Mouse (Mus musculus) heart, embryonic 15.5 days (tissue): Measurements from ENCODE around the gene Pnrc1. TPM values are rescaled to one million over a fixed set of nuclear protein-coding genes. Genes with fewer than 3 reads are reported as not detected.
"Not testable (repeated sequence)": the region's sequence is repeated elsewhere in the genome, so short reads cannot be mapped to it uniquely, and the experiment has no call there.

Source experiments
- ATAC-seq: fragments of 200-750 bp; cut with Nextera tagmentation; replicated peaks from 2 replicates; pipeline ENCODE4 v1.8.0; 2017; ENCODE audit warnings: low read depth, moderate TSS enrichment; ENCODE audit not compliant: insufficient number of reproducible peaks, insufficient read depth, low FRiP score
- H3K27ac ChIP-seq: fragments of 300-500 bp; sonication (generic); 2 replicates; pipeline ENCODE4 v1.5.1; 2015; ENCODE audit warnings: mild to moderate bottlenecking, inconsistent platforms
- H3K27me3 ChIP-seq: fragments of 300-500 bp; sonication (generic); 2 replicates; pipeline ENCODE4 v1.6.1; 2015; ENCODE audit warnings: inconsistent platforms
- H3K36me3 ChIP-seq: fragments of 300-500 bp; sonication (generic); 2 replicates; pipeline ENCODE4 v1.6.1; 2015; ENCODE audit warnings: mild to moderate bottlenecking, inconsistent platforms
- H3K4me1 ChIP-seq: fragments of 300-500 bp; sonication (generic); replicated peaks from 2 replicates; pipeline ENCODE4 v1.6.1; 2015; ENCODE audit warnings: inconsistent platforms
- H3K4me2 ChIP-seq: fragments of 300-500 bp; sonication (generic); 2 replicates; pipeline ENCODE4 v1.6.1; 2015; ENCODE audit warnings: inconsistent platforms, mild to moderate bottlenecking, moderate library complexity
- H3K4me3 ChIP-seq: fragments of 300-500 bp; sonication (generic); 2 replicates; pipeline ENCODE4 v1.5.1; 2015; ENCODE audit warnings: mild to moderate bottlenecking, inconsistent platforms
- H3K9ac ChIP-seq: fragments of 300-500 bp; sonication (generic); 2 replicates; pipeline ENCODE4 v1.6.1; 2015; ENCODE audit warnings: mild to moderate bottlenecking, inconsistent platforms
- H3K9me3 ChIP-seq: fragments of 300-500 bp; sonication (generic); replicated peaks from 2 replicates; pipeline ENCODE4 v1.6.1; 2016; ENCODE audit warnings: inconsistent platforms
- WGBS: fragments of 180-500 bp; shearing (Covaris S2); methylation state at CpG from one replicate; pipeline ENCODE4 v1.1.7; 2015; ENCODE audit warnings: mixed read lengths; 5-methylcytosine and 5-hydroxymethylcytosine counted together
- polyA plus RNA-seq: library from polyadenylated mRNA; unstranded; fragments of >200 nt; fragmentation: Nextera tagmentation; extraction: Ambion mirVana; gene quantifications from 2 replicates; pipeline ENCODE4 v1.2.1, GENCODE M21; 2015

The Pnrc1 gene
- polyA plus RNA-seq = 82.4 and 84.1 TPM in 2 replicates

DNA sequence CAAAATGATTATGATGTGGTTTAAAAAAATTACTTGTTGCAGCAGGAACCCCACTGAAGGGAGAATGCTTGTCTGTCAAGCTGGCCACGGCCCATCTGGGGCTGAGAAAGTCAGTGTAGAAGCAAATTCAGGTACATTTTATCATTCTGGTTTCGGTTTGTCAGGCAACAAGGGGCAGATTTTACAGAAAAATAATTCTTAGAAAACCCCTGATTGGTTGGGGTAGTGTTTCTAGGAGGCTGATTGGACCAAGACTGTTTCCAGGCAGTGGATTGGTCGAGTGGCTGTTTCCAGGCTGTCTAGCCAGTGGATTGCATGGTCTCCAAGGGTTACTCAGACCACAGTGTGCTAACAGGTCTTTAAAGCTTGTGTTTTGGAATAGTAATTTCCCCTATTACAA lies at the start of gene Pnrc1:
Gene Pnrc1, minus strand, starts transcription at position 162 of the 400 bp plus-strand sequence.
- Histone ChIP-seq H3K27ac (no peak within 1 kb of the TSS), H3K4me3 (peak within 1 kb of the TSS; percentile 25), H3K9me3 (no peaks in the 10 kb centered on the region), H3K9ac (no peak within 1 kb of the TSS), H3K27me3 (0 out of 2 replicates have a peak, but pooled peaks cover 3% of the 10 kb centered on the region), H3K4me1 (no peaks in the 10 kb centered on the region; the same call in 1 of the 2 replicates), H3K4me2 (peak within 1 kb of the TSS; percentile 27; the same call in 1 of the 2 replicates), H3K36me3 (no peaks in the 10 kb centered on the region)
- no peak; the same call in 1 of the 2 replicates for ATAC-seq
- WGBS = 59% methylated on average over 3 of the region's 3 CpGs

DNA sequence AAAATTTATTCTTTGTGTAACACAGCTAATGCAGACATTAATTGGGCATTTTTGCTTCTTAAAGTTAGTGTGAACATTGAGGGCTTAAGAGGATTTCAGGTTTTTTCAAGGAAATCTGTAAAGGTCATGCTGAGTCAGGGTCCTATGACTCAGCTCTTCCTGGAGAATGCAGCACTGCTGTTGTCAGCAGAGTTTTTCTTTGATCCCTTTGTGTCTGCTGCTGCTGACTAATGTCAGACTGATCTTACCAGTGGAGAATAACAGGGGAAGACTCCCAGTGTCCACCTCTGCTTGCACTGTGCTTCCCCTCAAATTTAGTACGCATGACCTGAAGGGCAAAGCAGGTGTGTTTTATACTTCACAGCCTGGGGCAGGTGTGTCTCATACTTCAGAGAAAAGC lies 48.0 kb upstream of the Pnrc1 start:
- no peak overlapping the region for H3K27ac ChIP-seq
- H3K36me3 ChIP-seq = peaks cover 24% of the 10 kb centered on the region
- no peak overlapping the region for H3K4me3 ChIP-seq
- 80% methylated on average over 1 of the region's 1 CpGs for WGBS
- H3K9ac ChIP-seq = no peak overlapping the region
- no peaks in the 10 kb centered on the region for H3K4me1 ChIP-seq
- ATAC-seq = no peak
- H3K27me3 ChIP-seq = no peaks in the 10 kb centered on the region
- no peak overlapping the region for H3K4me2 ChIP-seq
- H3K9me3 ChIP-seq = no peaks in the 10 kb centered on the region

DNA sequence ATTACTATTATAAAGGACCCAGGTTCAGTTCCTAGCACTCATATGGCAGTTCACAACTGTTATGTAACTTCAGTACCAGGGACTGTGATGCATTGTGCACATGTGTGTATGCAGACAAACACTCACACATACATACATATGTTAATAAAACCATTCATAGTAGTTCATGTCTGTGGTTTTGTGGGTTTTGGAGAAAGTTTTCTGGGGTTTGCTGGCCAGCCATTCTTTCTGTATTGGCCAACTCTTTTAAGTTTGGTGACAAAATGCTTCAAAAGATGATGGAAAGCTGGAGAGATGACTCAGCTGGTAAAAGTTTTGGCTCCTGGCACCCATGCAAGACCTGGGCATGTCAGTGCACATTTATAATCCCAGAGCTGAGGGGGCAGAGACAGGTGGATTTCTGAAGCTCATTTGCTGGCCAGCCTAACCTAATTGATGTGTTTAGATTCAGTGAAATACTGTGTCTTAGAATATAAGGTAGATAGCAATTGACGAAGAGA lies 43.0 kb upstream of the Pnrc1 start:
- ATAC-seq = no peak
- no peak overlapping the region for H3K4me3 ChIP-seq
- WGBS = 96% methylated on average over 1 of the region's 1 CpGs
- H3K36me3 ChIP-seq = peaks cover 23% of the 10 kb centered on the region
- no peak overlapping the region for H3K4me2 ChIP-seq
- no peak overlapping the region for H3K27ac ChIP-seq
- no peaks in the 10 kb centered on the region for H3K27me3 ChIP-seq
- no peaks in the 10 kb centered on the region for H3K4me1 ChIP-seq
- H3K9ac ChIP-seq = no peak overlapping the region
- H3K9me3 ChIP-seq = no peaks in the 10 kb centered on the region

DNA sequence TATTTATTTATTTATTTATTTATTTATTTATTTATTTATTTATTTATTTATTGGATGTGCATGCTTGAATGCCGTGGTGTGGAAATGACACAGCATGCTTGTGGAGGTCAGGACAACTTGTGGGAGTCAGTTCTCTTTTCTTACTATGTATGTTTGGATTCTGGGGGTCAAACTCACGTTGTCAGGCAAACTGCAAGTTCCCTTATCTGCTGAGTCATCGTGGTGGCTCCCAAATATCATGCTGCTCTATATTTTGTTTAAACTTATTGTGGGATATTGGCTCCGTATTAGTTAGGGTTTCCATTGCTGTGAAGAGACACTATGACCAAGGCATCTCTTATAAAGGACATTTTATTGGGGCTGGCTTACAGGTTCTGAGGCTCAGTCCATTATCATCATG lies 41.2 kb upstream of the Pnrc1 start:
- no peaks in the 10 kb centered on the region for H3K27me3 ChIP-seq
- no peaks in the 10 kb centered on the region for H3K4me1 ChIP-seq
- H3K4me3 ChIP-seq = no peak overlapping the region
- H3K9ac ChIP-seq = no peak overlapping the region
- 92% methylated on average over 4 of the region's 4 CpGs for WGBS
- ATAC-seq = no peak
- no peaks in the 10 kb centered on the region for H3K9me3 ChIP-seq
- peaks cover 23% of the 10 kb centered on the region for H3K36me3 ChIP-seq
- no peak overlapping the region for H3K27ac ChIP-seq
- H3K4me2 ChIP-seq = no peak overlapping the region

DNA sequence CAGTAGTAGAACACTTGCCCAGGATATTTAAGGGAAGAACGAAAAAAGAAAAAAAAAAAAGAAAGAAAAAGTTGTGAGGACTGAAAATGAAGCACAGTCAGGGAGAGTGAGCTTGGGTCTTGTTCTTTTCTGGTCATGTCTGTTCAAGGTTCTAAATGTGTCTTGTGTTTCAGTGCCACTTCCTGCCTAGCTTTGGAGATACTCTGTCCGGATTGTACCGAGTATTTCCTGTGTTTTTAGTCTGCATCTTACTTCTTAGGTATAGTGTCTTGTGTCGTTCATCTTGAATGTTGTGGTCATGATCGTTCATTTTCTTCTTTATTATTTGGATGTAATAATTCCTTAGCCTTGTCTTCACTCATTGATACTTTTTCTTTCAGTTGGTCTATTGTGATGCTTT lies 25.9 kb upstream of the Pnrc1 start:
- no peak overlapping the region for H3K4me2 ChIP-seq
- no peak overlapping the region for H3K9ac ChIP-seq
- no peak overlapping the region for H3K4me3 ChIP-seq
- no peak for ATAC-seq
- H3K27ac ChIP-seq = no peak overlapping the region
- H3K36me3 ChIP-seq = no peaks in the 10 kb centered on the region
- H3K9me3 ChIP-seq = no peaks in the 10 kb centered on the region
- peaks cover 10% of the 10 kb centered on the region for H3K4me1 ChIP-seq
- H3K27me3 ChIP-seq = no peaks in the 10 kb centered on the region
- 72% methylated on average over 5 of the region's 5 CpGs for WGBS

- not testable (repeated sequence) for H3K27ac ChIP-seq, H3K4me2 ChIP-seq, H3K36me3 ChIP-seq, ATAC-seq, H3K9ac ChIP-seq, H3K27me3 ChIP-seq, H3K9me3 ChIP-seq, H3K4me3 ChIP-seq
- H3K4me1 ChIP-seq = peaks cover 14% of the 10 kb centered on the region
- 94% methylated on average over 7 of the region's 8 CpGs for WGBS
These were observed 24.2 kb upstream of the Pnrc1 start for GRCm38 (mm10) chr4:33314150-33314549.

- Histone ChIP-seq H3K9me3 (no peaks in the 10 kb centered on the region), H3K9ac (peak overlapping the region; percentile 82), H3K36me3 (no peaks in the 10 kb centered on the region), H3K4me2 (peak overlapping the region; percentile 76), H3K27ac (no peak overlapping the region), H3K4me3 (peak overlapping the region; percentile 91), H3K4me1 (peaks cover 14% of the 10 kb centered on the region), H3K27me3 (no peaks in the 10 kb centered on the region)
- WGBS = 10% methylated on average over 12 of the region's 12 CpGs
- no peak for ATAC-seq
These were observed 21.0 kb upstream of the Pnrc1 start for GRCm38 (mm10) chr4:33310840-33311437.

GRCm38 (mm10) chr4:33309764-33310757 lies 20.1 kb upstream of the Pnrc1 start, which contains the start of gene Rngtt:
Gene Rngtt (plus strand): TSS chr4:33310311.
- WGBS = 4% methylated on average over 60 of the region's 60 CpGs
- no peaks in the 10 kb centered on the region for H3K36me3 ChIP-seq
- no peaks in the 10 kb centered on the region for H3K27me3 ChIP-seq
- ATAC-seq = peak; percentile 96
- no peaks in the 10 kb centered on the region for H3K9me3 ChIP-seq
- peak within 1 kb of the TSS; percentile 82 for H3K9ac ChIP-seq
- peaks cover 14% of the 10 kb centered on the region for H3K4me1 ChIP-seq
- H3K4me3 ChIP-seq = peak within 1 kb of the TSS; percentile 91
- peak within 1 kb of the TSS; percentile 76 for H3K4me2 ChIP-seq
- H3K27ac ChIP-seq = peak within 1 kb of the TSS; percentile 70

GRCm38 (mm10) chr4:33307146-33307545 lies 17.2 kb upstream of the Pnrc1 start:
- WGBS = 71% methylated on average over 4 of the region's 4 CpGs
- H3K4me3 ChIP-seq = no peak overlapping the region
- no peak overlapping the region for H3K4me2 ChIP-seq
- no peaks in the 10 kb centered on the region for H3K9me3 ChIP-seq
- peaks cover 14% of the 10 kb centered on the region for H3K4me1 ChIP-seq
- no peak for ATAC-seq
- H3K9ac ChIP-seq = no peak overlapping the region
- no peaks in the 10 kb centered on the region for H3K36me3 ChIP-seq
- no peaks in the 10 kb centered on the region for H3K27me3 ChIP-seq
- H3K27ac ChIP-seq = no peak overlapping the region

DNA sequence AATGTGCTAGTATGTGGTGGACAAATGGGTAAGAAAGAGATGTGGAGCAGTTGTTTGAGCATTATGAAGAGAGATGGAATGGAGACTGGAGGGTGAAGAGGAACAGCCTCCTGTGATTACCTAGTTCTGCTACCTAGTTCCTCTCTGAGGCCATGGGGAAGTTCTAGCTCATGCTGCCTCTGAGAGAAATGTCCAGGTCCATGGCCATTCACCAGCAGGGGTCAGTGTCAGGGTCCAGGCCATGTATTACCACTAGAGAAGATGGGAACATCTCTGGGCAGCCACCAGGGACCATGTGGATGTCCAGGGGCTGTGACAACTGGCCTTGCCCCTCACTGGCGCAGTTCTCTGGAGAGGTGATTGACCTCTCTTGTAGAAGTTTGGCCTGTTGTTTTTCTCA lies 13.1 kb upstream of the Pnrc1 start:
- H3K4me2 ChIP-seq = no peak overlapping the region
- no peaks in the 10 kb centered on the region for H3K9me3 ChIP-seq
- no peaks in the 10 kb centered on the region for H3K27me3 ChIP-seq
- H3K27ac ChIP-seq = no peak overlapping the region
- no peak overlapping the region for H3K9ac ChIP-seq
- WGBS = 91% methylated on average over 1 of the region's 1 CpGs
- no peaks in the 10 kb centered on the region for H3K36me3 ChIP-seq
- ATAC-seq = no peak
- H3K4me1 ChIP-seq = no peaks in the 10 kb centered on the region
- no peak overlapping the region for H3K4me3 ChIP-seq

GRCm38 (mm10) chr4:33300891-33301665 lies 11.1 kb upstream of the Pnrc1 start:
- 83% methylated on average over 6 of the region's 6 CpGs for WGBS
- H3K9ac ChIP-seq, H3K27ac ChIP-seq, H3K4me1 ChIP-seq, H3K9me3 ChIP-seq, H3K4me3 ChIP-seq, H3K27me3 ChIP-seq, H3K36me3 ChIP-seq, H3K4me2 ChIP-seq, ATAC-seq: not testable (repeated sequence)
